Mouse (Mus musculus) megakaryocyte-erythroid progenitor cell, adult 5-6 weeks (primary cell): Measurements from ENCODE around the gene Nradd. TPM values are rescaled to one million over a fixed set of nuclear protein-coding genes. Genes with fewer than 3 reads are reported as not detected.

Experiments used
- ATAC-seq: replicated peaks from 2 replicates; pipeline ENCODE4 v1.8.0; 2016; ENCODE audit warnings: mild to moderate bottlenecking, inconsistent platforms; ENCODE audit not compliant: severe bottlenecking, poor library complexity, low FRiP score, low TSS enrichment
- total RNA-seq, 2 experiments: library from RNA; stranded (forward) in 1 of 2; stranded (reverse) in 1 of 2; fragments of 200-1000, 215-1000 nt in 1 of 2; fragments of >200 nt in 1 of 2; fragmentation: Nextera tagmentation in 1 of 2; gene quantifications; 2 replicates each; pipeline ENCODE4 v1.2.3; 2014 to 2017

Nradd gene
- total RNA-seq, 2 experiments from 2014 or later, result 0.14 TPM; not detected in 1

DNA sequence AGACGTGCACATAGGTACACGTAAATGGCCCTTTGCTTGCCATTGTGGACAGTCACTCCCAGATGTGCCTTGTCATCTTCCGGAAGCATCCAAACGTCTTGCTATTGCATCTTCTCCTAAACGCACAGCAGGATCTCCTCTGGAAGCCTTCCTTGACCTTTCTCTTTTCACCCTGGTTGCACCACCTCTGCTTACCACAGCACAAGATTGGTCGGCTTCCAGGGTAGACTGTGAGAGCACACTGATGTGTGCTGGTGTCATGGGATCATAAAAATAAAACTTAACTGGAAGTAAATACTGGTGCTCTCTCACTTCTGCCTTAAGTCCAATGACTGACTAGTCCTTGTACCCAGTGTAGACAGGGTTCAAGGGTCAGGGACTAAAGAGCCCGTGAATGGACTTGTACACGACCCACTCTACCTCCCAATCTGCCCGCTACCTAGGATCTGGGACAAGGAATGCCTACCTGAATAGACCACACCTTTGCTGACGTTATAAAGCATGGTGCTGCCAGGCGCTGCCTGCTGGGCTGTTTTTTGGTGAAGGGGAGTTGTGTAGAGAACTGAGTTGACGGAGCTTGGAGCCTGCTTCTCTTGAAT, 1.5 kb downstream of the Nradd start:
- no peak for ATAC-seq

GRCm38 (mm10) chr9:110620685-110621084, 3.6 kb downstream of the Nradd start:
- no peak for ATAC-seq

- no peak for ATAC-seq
These were observed 4.1 kb downstream of the Nradd start for GRCm38 (mm10) chr9:110620180-110620579.

- ATAC-seq, result no peak
These were observed 7.2 kb downstream of the Nradd start for GRCm38 (mm10) chr9:110617081-110617480.

DNA sequence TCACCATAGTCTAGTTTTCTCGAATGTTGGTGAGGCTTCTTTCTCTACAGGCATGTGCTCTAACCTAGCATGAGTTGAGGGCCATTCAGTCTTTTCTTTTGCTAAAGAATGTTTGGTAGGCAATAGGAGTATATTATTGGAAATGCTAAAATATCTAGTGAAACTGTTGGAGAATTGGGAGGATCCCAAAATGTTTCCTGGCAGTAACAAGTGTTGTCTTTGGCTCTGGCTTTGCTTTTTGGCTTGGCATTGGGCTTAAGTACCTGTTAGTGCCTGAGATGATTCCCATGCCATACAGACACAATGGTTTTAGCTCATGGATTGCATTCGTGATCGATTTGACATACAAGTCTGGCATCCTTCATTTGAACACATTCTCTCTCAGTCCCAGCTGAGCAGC, 12.8 kb downstream of the Nradd start:
- no peak for ATAC-seq

DNA sequence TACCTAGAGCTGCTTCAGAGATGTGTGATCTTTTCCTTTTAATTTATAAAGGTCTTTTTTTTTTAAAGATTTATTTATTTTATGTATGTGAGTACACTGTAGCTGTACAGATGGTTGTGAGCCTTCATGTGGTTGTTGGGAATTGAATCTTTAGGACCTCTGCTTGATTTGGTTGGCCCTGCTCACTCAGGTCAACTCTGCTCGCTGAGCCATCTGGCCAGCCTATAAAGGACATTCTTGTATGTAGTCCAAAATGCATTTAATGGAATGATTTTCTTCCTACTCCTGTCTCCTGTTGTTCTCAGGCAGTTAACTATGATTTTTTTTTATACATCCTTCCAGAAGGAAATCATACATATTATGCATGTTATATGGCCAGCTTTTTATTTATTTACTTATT, 40.7 kb downstream of the Nradd start:
- ATAC-seq, result no peak

- no peak for ATAC-seq
These were observed 42.1 kb downstream of the Nradd start for GRCm38 (mm10) chr9:110582161-110582560.

Other genes starting within 250 kb of the Nradd start
- 17.7 and 24.3 TPM in 2 replicates for gene Ptpn23, start 216.2 kb downstream of the Nradd start, total RNA-seq (2014; fragmentation: Nextera tagmentation)
- 1.9 and 11.0 TPM in 2 replicates for gene Ptpn23, start 216.2 kb downstream of the Nradd start, total RNA-seq (2017)
- gene Ngp, start 204.7 kb downstream of the Nradd start, total RNA-seq (2014; fragmentation: Nextera tagmentation), result 415 TPM in 1 of 2 replicates, not detected in the other
- 12.5 and 64.5 TPM in 2 replicates for gene Ngp, start 204.7 kb downstream of the Nradd start, total RNA-seq (2017)
- 3.7 and 9.7 TPM in 2 replicates for gene Klhl18, start 147.8 kb downstream of the Nradd start, total RNA-seq (2014; fragmentation: Nextera tagmentation)
- gene Klhl18, start 147.8 kb downstream of the Nradd start, total RNA-seq (2017), result 7.7 and 8.6 TPM in 2 replicates
- 0.77 and 1.1 TPM in 2 replicates for gene Kif9, start 147.5 kb downstream of the Nradd start, total RNA-seq (2014; fragmentation: Nextera tagmentation)
- gene Kif9, start 147.5 kb downstream of the Nradd start, total RNA-seq (2017), result 1.3 and 1.6 TPM in 2 replicates
- 146 and 168 TPM in 2 replicates for gene Setd2, start 91.9 kb downstream of the Nradd start, total RNA-seq (2014; fragmentation: Nextera tagmentation)
- gene Setd2, start 91.9 kb downstream of the Nradd start, total RNA-seq (2017), result 189 and 248 TPM in 2 replicates
- gene Nbeal2, start 29.7 kb upstream of the Nradd start, total RNA-seq (2014; fragmentation: Nextera tagmentation), result 9.1 and 11.9 TPM in 2 replicates
- gene Nbeal2, start 29.7 kb upstream of the Nradd start, total RNA-seq (2017), result 3.7 and 6.8 TPM in 2 replicates
- 92.6 and 110 TPM in 2 replicates for gene Ccdc12, start 32.1 kb upstream of the Nradd start, total RNA-seq (2014; fragmentation: Nextera tagmentation)
- gene Ccdc12, start 32.1 kb upstream of the Nradd start, total RNA-seq (2017), result 70.8 and 132 TPM in 2 replicates
- gene Myl3, start 117.4 kb upstream of the Nradd start, total RNA-seq (2014; fragmentation: Nextera tagmentation), result not detected in 2 replicates
- not detected in 2 replicates for gene Myl3, start 117.4 kb upstream of the Nradd start, total RNA-seq (2017)
- not detected in 2 replicates for gene Pth1r, start 122.7 kb upstream of the Nradd start, total RNA-seq (2014; fragmentation: Nextera tagmentation)
- not detected in 2 replicates for gene Pth1r, start 122.7 kb upstream of the Nradd start, total RNA-seq (2017)
- not detected in 2 replicates for gene Prss42, start 173.7 kb upstream of the Nradd start, total RNA-seq (2014; fragmentation: Nextera tagmentation)
- not detected in 2 replicates for gene Prss42, start 173.7 kb upstream of the Nradd start, total RNA-seq (2017)
- gene Prss44, start 189.5 kb upstream of the Nradd start, total RNA-seq (2014; fragmentation: Nextera tagmentation), result not detected in 2 replicates
- not detected in 2 replicates for gene Prss44, start 189.5 kb upstream of the Nradd start, total RNA-seq (2017)
- not detected in 2 replicates for gene Prss43, start 202.2 kb upstream of the Nradd start, total RNA-seq (2014; fragmentation: Nextera tagmentation)
- not detected in 2 replicates for gene Prss43, start 202.2 kb upstream of the Nradd start, total RNA-seq (2017)
- not detected in 2 replicates for gene Prss45, start 210.1 kb upstream of the Nradd start, total RNA-seq (2014; fragmentation: Nextera tagmentation)
- gene Prss45, start 210.1 kb upstream of the Nradd start, total RNA-seq (2017), result not detected in 2 replicates
- not detected in 2 replicates for gene Prss46, start 220.1 kb upstream of the Nradd start, total RNA-seq (2014; fragmentation: Nextera tagmentation)
- not detected in 2 replicates for gene Prss46, start 220.1 kb upstream of the Nradd start, total RNA-seq (2017)
- 37.4 and 42.3 TPM in 2 replicates for gene Prss50, start 233.5 kb upstream of the Nradd start, total RNA-seq (2014; fragmentation: Nextera tagmentation)
- gene Prss50, start 233.5 kb upstream of the Nradd start, total RNA-seq (2017), result 16.5 and 28.2 TPM in 2 replicates